Mouse (Mus musculus) ZHBTc4 (cell line): Measurements from ENCODE around the gene Htr3b.

Source experiments
- DNase-seq: peaks from one replicate; pipeline ENCODE4 v3.0.0-alpha.2; 2011; ENCODE audit warnings: low read depth, low spot score

Htr3b gene

GRCm38 (mm10) chr9:48964587-48965040, at the start of gene Htr3b:
TSS of gene Htr3b (minus strand) at chr9:48964990.
- peak; percentile 61 for DNase-seq

- no peak for DNase-seq
Measured at GRCm38 (mm10) chr9:48999256-48999655, 34.5 kb upstream of the Htr3b start.

- peak; percentile 42 for DNase-seq
Measured at GRCm38 (mm10) chr9:48995735-48996134, 30.9 kb upstream of the Htr3b start.

- DNase-seq = no peak
Measured at GRCm38 (mm10) chr9:48994779-48995178, 30.0 kb upstream of the Htr3b start.

- peak; percentile 85 for DNase-seq
Measured at GRCm38 (mm10) chr9:48991671-48992070, 26.9 kb upstream of the Htr3b start.

- peak; percentile 75 for DNase-seq
Measured at GRCm38 (mm10) chr9:48987201-48988101, 22.7 kb upstream of the Htr3b start.

GRCm38 (mm10) chr9:48986616-48987141, 21.9 kb upstream of the Htr3b start:
- DNase-seq = no peak

GRCm38 (mm10) chr9:48985708-48986088, 20.9 kb upstream of the Htr3b start:
- no peak for DNase-seq

GRCm38 (mm10) chr9:48984845-48985707, 20.3 kb upstream of the Htr3b start, which contains the start of gene Usp28:
TSS of gene Usp28 (plus strand) at chr9:48985375.
- peak; percentile 98 for DNase-seq

GRCm38 (mm10) chr9:48984320-48984844, 19.6 kb upstream of the Htr3b start:
- DNase-seq = peak; percentile 31

- peak; percentile 70 for DNase-seq
Measured at GRCm38 (mm10) chr9:48983801-48984200, 19.0 kb upstream of the Htr3b start.

- no peak for DNase-seq
Measured at GRCm38 (mm10) chr9:48981827-48982226, 17.0 kb upstream of the Htr3b start.

GRCm38 (mm10) chr9:48980781-48981180, 16.0 kb upstream of the Htr3b start:
- DNase-seq = no peak

GRCm38 (mm10) chr9:48980371-48980770, 15.6 kb upstream of the Htr3b start:
- DNase-seq = no peak

GRCm38 (mm10) chr9:48976661-48977355, 12.0 kb upstream of the Htr3b start:
- DNase-seq = no peak

GRCm38 (mm10) chr9:48972494-48972893, 7.7 kb upstream of the Htr3b start:
- DNase-seq = peak; percentile 58

GRCm38 (mm10) chr9:48962131-48962530, 2.7 kb downstream of the Htr3b start:
- DNase-seq = peak; percentile 41

GRCm38 (mm10) chr9:48961314-48961713, 3.5 kb downstream of the Htr3b start:
- peak; percentile 78 for DNase-seq

GRCm38 (mm10) chr9:48947565-48947964, 17.2 kb downstream of the Htr3b start:
- DNase-seq = no peak

GRCm38 (mm10) chr9:48942349-48942748, 22.4 kb downstream of the Htr3b start:
- DNase-seq = no peak

GRCm38 (mm10) chr9:48929436-48929835, 35.4 kb downstream of the Htr3b start:
- DNase-seq = no peak
